Mouse (Mus musculus): ENCODE measurements around the gene Cnot11. TPM values are rescaled to one million over a fixed set of nuclear protein-coding genes. Genes with fewer than 3 reads are reported as not detected.

Cnot11 gene
- polyA plus RNA-seq, 2 experiments = 23.8 to 30.6 TPM

DNA sequence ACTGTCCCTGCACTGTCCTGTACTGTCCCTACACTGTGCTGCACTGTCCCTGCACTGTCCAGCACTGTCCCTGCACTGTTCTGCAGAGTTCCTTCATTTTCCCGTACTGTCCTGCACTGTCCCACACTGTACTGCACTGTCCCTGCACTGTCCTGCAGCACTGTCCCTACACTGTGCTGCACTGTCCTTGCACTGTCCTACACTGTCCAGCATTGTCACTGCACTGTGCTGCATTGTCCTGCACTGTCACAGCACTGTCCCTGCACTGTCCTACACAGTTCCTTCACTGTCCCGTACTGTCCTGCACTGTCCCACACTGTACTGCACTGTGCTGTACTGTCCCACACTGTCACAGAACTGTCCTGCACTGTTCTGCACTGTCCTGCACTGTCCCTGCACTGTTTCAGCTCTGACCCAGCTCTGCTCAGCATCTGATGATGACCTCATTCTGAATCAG, 35.3 kb upstream of the Cnot11 start:
- TF ChIP-seq POLR2A (IDR thresholded peaks at IDR 0.05; ENCODE audit: borderline replicate concordance, extremely low read depth, insufficient read depth, insufficient read length) = no peak
- no peaks in the 10 kb centered on the region for H3K36me3 ChIP-seq (ENCODE audit: control insufficient read depth, insufficient read depth, low read length)
- no peaks in the 10 kb centered on the region for H3K9me3 ChIP-seq (ENCODE audit: control insufficient read depth, low read length)
- WGBS = 81% methylated on average over 2 of the region's 2 CpGs
- ATAC-seq (ENCODE audit: low FRiP score, low read depth) (no peak), DNase-seq (ENCODE audit: low spot score) (no peak)
- H3K9ac ChIP-seq (ENCODE audit: low read depth, low read length, severe bottlenecking) = no peak overlapping the region
- H3K4me2 ChIP-seq (replicated peaks; ENCODE audit: low read depth, low read length, severe bottlenecking) = no peak overlapping the region
- no peak overlapping the region for H3K4me3 ChIP-seq (replicated peaks; ENCODE audit: low read length)
- H3K4me1 ChIP-seq (ENCODE audit: control insufficient read depth, insufficient read depth, low read length) = no peaks in the 10 kb centered on the region
- H3K27ac ChIP-seq (replicated peaks; ENCODE audit: low read depth, low read length) = no peak overlapping the region
- H3K27me3 ChIP-seq (ENCODE audit: control insufficient read depth, insufficient read depth, low read length) = no peaks in the 10 kb centered on the region

DNA sequence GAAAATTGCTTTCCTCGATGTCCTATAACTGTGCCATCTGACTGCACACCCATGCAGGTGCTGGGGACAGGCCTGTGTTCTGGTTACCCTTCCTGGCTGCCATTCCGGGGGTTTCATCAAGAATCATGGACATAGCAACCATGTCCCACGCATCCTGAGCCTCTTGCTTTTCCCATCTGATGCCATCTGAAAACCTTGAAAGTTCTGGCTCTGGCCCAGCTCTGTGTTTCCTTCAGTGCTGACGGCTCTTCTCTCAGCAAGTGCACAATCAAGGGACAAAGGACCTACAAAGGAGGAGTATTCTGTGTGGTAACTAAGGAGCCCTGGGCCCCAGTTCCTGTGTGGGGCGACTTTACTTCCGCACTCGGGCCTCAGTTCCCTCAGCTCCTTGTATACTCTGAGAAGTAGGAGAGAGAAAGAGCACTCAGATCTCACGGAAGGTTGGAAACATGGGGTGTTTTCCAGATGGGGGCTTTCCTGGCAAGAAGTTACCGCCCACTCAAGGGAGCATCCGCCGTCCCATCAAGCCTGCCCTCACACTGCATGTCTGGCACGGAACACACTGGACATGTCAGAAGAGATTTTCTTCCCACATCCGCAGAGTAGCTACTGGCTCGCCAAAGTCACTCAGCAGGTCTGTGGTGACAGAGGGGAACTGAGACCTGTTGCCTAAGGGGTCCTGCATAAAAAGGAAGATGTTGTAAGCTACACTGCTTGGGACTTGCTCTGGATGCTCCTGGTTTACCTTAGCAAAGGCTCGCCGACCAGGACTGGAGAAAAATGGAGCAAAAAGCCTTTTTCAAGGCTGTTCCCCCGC, 31.8 kb upstream of the Cnot11 start:
- H3K4me3 ChIP-seq (replicated peaks; ENCODE audit: low read length) = no peak overlapping the region
- no peak overlapping the region for H3K27ac ChIP-seq (replicated peaks; ENCODE audit: low read depth, low read length)
- H3K36me3 ChIP-seq (ENCODE audit: control insufficient read depth, insufficient read depth, low read length) = no peaks in the 10 kb centered on the region
- H3K9me3 ChIP-seq (ENCODE audit: control insufficient read depth, low read length) = no peaks in the 10 kb centered on the region
- no peak for ATAC-seq (ENCODE audit: low FRiP score, low read depth)
- TF ChIP-seq POLR2A (IDR thresholded peaks at IDR 0.05; ENCODE audit: borderline replicate concordance, extremely low read depth, insufficient read depth, insufficient read length) = no peak
- no peak overlapping the region for H3K4me2 ChIP-seq (replicated peaks; ENCODE audit: low read depth, low read length, severe bottlenecking)
- no peak overlapping the region for H3K9ac ChIP-seq (ENCODE audit: low read depth, low read length, severe bottlenecking)
- no peaks in the 10 kb centered on the region for H3K4me1 ChIP-seq (ENCODE audit: control insufficient read depth, insufficient read depth, low read length)
- no peaks in the 10 kb centered on the region for H3K27me3 ChIP-seq (ENCODE audit: control insufficient read depth, insufficient read depth, low read length)
- WGBS = 85% methylated on average over 17 of the region's 17 CpGs
- DNase-seq (ENCODE audit: low spot score) = no peak

DNA sequence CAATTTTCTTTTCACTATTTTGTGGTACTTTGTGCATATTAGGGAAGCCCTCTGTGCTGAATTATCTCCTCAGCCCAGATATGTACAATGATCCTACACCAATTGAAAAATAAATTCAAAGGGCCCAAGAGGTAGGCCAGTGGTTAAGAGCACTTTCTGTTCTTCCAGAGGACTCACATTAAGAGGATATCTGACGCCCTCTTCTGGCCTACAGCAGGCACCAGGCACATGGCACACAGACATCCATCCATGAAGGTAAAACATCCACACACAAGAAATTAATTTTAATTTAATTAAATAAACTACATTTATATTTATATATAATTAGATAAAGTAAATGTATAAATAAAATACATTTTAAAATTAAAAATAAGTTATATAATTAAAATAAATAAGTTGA, 30.5 kb upstream of the Cnot11 start:
- ATAC-seq (ENCODE audit: low FRiP score, low read depth) (no peak), DNase-seq (ENCODE audit: low spot score) (no peak)
- no peak for TF ChIP-seq POLR2A (IDR thresholded peaks at IDR 0.05; ENCODE audit: borderline replicate concordance, extremely low read depth, insufficient read depth, insufficient read length)
- Histone ChIP-seq H3K9ac (ENCODE audit: low read depth, low read length, severe bottlenecking) (no peak overlapping the region), H3K27me3 (ENCODE audit: control insufficient read depth, insufficient read depth, low read length) (no peaks in the 10 kb centered on the region), H3K27ac (replicated peaks; ENCODE audit: low read depth, low read length) (no peak overlapping the region), H3K4me3 (replicated peaks; ENCODE audit: low read length) (no peak overlapping the region), H3K36me3 (ENCODE audit: control insufficient read depth, insufficient read depth, low read length) (no peaks in the 10 kb centered on the region), H3K9me3 (ENCODE audit: control insufficient read depth, low read length) (no peaks in the 10 kb centered on the region), H3K4me2 (replicated peaks; ENCODE audit: low read depth, low read length, severe bottlenecking) (no peak overlapping the region), H3K4me1 (ENCODE audit: control insufficient read depth, insufficient read depth, low read length) (no peaks in the 10 kb centered on the region)
- 9% methylated on average over 1 of the region's 1 CpGs for WGBS

DNA sequence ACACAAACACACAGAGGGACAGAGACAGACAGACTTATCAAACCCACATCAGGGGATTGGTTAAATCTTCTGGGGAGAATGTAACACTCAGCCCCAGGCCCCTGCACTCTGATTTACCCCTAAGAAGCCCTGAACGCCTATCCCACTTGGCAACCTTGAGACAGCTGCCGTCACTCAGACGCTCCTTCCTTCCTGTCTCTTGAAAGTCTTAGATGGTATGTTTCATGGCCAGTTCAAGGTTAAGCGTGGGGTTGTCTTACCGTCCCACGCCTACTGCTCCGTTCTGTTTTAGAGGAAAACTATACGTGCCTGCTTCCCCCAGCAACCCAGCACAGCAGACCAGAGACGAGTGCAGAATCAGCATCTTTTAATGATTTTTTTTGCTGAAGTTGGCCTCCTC, 29.2 kb upstream of the Cnot11 start:
- Histone ChIP-seq H3K9me3 (ENCODE audit: control insufficient read depth, low read length) (no peaks in the 10 kb centered on the region), H3K27ac (replicated peaks; ENCODE audit: low read depth, low read length) (no peak overlapping the region), H3K4me3 (replicated peaks; ENCODE audit: low read length) (no peak overlapping the region), H3K36me3 (ENCODE audit: control insufficient read depth, insufficient read depth, low read length) (no peaks in the 10 kb centered on the region), H3K27me3 (ENCODE audit: control insufficient read depth, insufficient read depth, low read length) (no peaks in the 10 kb centered on the region), H3K9ac (ENCODE audit: low read depth, low read length, severe bottlenecking) (no peak overlapping the region; the same call in 1 of the 2 replicates), H3K4me2 (replicated peaks; ENCODE audit: low read depth, low read length, severe bottlenecking) (no peak overlapping the region), H3K4me1 (ENCODE audit: control insufficient read depth, insufficient read depth, low read length) (no peaks in the 10 kb centered on the region)
- TF ChIP-seq POLR2A (IDR thresholded peaks at IDR 0.05; ENCODE audit: borderline replicate concordance, extremely low read depth, insufficient read depth, insufficient read length) = no peak
- ATAC-seq (ENCODE audit: low FRiP score, low read depth) = no peak
- 65% methylated on average over 9 of the region's 9 CpGs for WGBS
- DNase-seq (ENCODE audit: low spot score) = no peak

DNA sequence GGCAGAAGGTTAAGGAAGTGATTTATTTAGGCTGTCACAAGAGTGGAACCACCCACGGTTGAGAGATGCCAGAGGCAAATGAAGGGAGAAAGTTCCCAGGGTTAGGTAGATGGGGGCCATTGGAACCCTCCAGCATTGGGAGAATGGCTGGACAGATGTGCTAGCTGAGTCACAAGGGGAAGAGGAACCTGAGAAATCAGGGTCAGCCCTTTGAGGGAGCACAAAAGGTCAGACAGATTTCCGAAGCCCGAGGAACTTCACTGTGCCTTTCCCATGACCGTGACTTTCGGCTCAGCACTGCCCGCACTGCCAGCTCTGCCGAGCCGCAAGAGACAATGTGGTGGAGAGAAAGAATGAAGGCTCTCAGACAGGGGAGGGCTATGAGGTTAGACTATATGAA, 23.0 kb upstream of the Cnot11 start:
- no peak overlapping the region for H3K9ac ChIP-seq (ENCODE audit: low read depth, low read length, severe bottlenecking)
- H3K36me3 ChIP-seq (ENCODE audit: control insufficient read depth, insufficient read depth, low read length) = no peaks in the 10 kb centered on the region
- no peaks in the 10 kb centered on the region for H3K9me3 ChIP-seq (ENCODE audit: control insufficient read depth, low read length)
- ATAC-seq (ENCODE audit: low FRiP score, low read depth) (no peak), DNase-seq (ENCODE audit: low spot score) (no peak)
- WGBS = 68% methylated on average over 8 of the region's 8 CpGs
- H3K4me3 ChIP-seq (replicated peaks; ENCODE audit: low read length) = no peak overlapping the region
- no peak for TF ChIP-seq POLR2A (IDR thresholded peaks at IDR 0.05; ENCODE audit: borderline replicate concordance, extremely low read depth, insufficient read depth, insufficient read length)
- H3K4me1 ChIP-seq (ENCODE audit: control insufficient read depth, insufficient read depth, low read length) = 0 out of 2 replicates have a peak, but pooled peaks cover 4% of the 10 kb centered on the region
- H3K27me3 ChIP-seq (ENCODE audit: control insufficient read depth, insufficient read depth, low read length) = no peaks in the 10 kb centered on the region
- H3K4me2 ChIP-seq (replicated peaks; ENCODE audit: low read depth, low read length, severe bottlenecking) = no peak overlapping the region
- no peak overlapping the region for H3K27ac ChIP-seq (replicated peaks; ENCODE audit: low read depth, low read length)

All from limb, embryonic 14.5 days (tissue).